Mouse (Mus musculus) embryo, embryonic 11.5 days (tissue): Measurements from ENCODE around the gene Wdr82.

ENCODE experiments used
- DNase-seq: peaks from one replicate; pipeline ENCODE4 v3.0.0-alpha.2; 2012; ENCODE audit warnings: low read depth, low spot score

Wdr82 gene

GRCm38 (mm10) chr9:106225469-106226150, 54.9 kb downstream of the Wdr82 start:
- DNase-seq = no peak

GRCm38 (mm10) chr9:106226151-106226682, 55.5 kb downstream of the Wdr82 start:
- no peak for DNase-seq

DNA sequence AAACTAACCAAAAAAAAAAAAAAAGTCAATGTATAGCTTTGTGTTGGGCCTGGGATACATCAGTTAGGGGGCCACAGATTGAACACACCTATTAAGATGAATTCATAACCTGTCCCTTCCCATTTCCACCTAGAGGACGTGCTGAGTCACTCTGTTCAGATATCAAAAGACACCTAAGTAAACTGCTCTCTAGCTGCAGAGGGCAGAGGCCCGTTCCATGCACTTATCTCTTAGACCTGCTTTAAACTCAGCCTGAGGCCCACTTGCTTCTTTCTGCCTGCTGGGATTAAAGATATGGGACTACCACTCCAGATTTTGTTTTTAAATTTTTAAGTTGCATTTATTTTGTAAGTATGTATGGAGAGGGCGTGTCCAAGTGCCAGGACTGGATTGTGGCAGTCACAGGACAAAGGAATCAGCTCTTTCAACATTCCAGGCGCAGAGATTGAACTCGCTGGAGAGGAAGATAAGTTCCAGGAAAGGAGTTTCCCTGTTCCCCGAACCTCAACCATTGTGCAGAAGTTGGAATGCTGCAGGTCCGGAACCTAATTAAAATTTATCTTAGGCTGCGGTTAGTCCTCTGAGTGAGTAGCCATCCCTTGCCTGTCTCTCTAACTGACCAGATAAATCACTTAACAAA, 57.2 kb downstream of the Wdr82 start:
- DNase-seq = no peak

- DNase-seq = no peak
Observed at GRCm38 (mm10) chr9:106230051-106230733, 59.5 kb downstream of the Wdr82 start.

- no peak for DNase-seq
Observed at GRCm38 (mm10) chr9:106230734-106231106, 60.0 kb downstream of the Wdr82 start.

DNA sequence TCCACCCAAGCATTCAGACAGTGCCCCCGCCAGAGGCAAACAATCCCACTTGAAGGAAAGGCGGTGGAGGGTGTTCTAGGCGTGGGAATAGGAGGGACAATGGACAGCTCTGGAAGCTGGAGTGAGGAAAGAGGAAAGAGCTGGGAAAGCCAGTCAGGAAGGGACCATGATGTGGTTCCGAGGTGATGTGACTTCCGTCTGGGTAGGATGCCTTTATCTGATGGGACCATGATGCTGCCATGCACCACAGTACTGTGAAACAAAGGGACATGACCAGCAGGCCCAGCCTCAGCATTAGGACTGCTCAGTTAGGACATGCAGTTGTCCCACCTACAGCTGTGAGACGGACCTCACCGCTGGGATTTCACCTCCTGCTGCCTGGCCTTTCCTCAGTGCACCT, 60.5 kb downstream of the Wdr82 start:
- no peak for DNase-seq

GRCm38 (mm10) chr9:106231816-106232215, 61.1 kb downstream of the Wdr82 start:
- DNase-seq = no peak

DNA sequence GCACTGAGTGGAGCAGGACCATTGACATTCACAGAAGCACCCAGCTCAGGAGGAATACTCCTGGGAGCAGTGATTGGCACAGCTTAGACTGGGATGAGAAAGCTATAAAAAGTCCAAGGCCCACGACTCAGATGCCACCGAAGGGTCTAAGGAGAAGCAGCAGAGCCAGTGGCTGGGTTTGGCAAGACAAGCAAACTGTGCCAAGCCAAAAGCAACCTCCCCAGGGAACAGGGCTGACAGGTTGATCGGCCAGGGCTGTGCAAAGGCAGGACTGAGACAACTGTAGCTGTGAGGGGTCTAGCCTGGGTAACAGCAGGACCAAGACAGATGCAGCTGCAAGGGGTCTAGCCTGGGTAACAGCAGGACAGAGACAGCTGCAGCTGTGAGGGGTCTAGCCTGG, 62.2 kb downstream of the Wdr82 start:
- no peak for DNase-seq

- no peak for DNase-seq
Observed at GRCm38 (mm10) chr9:106233953-106234352, 63.2 kb downstream of the Wdr82 start.

GRCm38 (mm10) chr9:106235194-106235830, 64.6 kb downstream of the Wdr82 start:
- DNase-seq = no peak

GRCm38 (mm10) chr9:106236156-106236817, 65.6 kb downstream of the Wdr82 start:
- DNase-seq = no peak

DNA sequence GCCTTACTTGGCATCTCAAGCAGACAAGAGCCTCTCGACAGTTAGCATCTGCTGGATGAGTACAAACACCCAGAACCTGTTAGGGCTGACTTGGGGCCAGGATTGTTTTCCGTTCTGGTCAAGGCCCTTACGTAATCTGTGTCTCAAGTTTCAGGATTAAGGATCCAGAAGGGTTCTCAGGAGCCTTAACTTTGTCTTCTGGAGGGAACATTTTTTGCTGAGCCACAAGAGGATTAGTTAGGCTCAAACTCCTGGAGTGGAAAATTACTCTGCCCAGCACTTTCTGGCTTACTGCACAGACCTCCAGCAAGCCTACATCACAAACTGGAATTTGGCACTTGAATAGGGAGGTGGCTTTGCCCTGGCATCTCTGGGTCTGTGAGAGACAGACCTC, 66.1 kb downstream of the Wdr82 start:
- DNase-seq = no peak

DNA sequence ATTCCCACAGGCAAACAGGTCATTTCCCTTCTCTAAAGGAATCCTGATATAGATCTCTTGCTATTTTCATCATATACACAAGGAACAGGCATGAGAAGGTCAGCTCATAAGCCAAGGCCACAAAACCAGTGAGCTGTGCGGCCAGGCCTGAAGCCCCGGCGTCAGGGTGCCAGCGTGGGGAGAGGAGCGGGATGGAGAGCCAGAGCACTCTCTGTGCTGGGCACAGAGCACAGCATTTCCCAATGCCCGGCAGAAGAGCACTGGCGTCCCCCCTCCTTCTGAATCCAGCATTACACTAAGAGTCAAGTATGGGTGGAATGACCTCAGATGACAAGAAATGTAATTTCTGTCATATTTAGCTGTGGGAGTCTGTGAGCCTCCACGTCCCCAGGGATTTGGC, 66.7 kb downstream of the Wdr82 start:
- DNase-seq = no peak

DNA sequence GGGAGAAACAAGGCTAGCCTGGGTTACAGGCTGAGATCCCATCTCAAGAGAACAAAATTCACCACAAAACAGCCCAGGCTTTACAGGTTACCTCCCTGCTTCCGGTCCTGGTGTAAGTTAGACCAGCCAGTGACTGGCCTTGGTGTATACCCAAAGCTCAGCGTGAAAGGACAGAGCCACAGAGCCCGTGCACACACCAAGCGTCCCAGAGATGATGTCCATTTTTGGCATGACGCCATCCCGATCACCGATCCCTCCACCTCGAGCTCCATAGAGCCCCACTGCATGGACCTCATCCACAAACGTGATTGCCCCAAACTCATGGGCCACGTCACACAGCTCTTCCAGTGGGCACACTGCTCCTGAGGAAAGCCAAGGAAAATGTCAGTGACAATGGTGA, 67.2 kb downstream of the Wdr82 start:
- no peak for DNase-seq
